Mouse (Mus musculus) embryo, embryonic 11.5 days (tissue): ENCODE results near the gene Dop1b.

ENCODE experiments used
- DNase-seq: peaks from one replicate; pipeline ENCODE4 v3.0.0-alpha.2; 2012; ENCODE audit warnings: low read depth, low spot score

Dop1b gene

GRCm38 (mm10) chr16:93826909-93827308 is 115.2 kb downstream of the Dop1b start:
- DNase-seq, result no peak

DNA sequence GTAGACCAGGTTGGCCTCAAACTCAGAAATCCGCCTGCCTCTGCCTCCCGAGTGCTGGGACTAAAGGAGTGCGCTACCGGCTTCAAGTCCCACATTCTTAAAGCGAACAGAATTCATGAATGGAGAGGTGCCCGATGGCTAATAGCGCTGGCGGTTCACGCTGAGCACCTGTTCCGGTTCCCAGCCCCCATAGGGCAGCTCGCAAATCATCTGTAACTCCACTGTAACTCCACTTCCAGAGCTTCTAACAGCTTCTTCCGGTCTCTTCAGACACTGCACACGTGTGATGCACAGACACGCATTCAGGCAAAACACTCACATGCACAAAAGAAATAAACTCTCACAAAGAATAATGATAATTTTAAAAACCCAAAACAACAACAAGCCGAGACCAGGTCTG is 117.8 kb downstream of the Dop1b start:
- DNase-seq, result no peak

DNA sequence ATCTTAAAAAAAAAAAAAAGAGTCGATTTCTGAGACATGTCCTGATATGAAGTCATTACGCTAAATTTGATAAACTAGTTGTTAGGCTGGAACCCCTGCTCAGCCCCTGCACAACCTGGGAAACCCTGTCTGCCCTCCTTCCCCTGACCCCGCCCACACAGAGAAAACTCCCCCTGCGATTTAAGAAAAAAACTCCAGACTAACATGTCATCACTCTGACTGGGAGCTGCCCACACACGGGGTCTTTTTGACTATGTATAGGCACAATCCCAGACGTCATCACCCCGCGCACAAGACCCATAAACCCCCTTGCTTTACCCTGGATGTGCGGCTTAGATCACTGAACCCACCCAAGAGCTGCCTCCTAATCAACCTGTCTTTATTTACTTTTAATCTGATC is 118.4 kb downstream of the Dop1b start:
- no peak for DNase-seq

- no peak for DNase-seq
Observed at GRCm38 (mm10) chr16:93830916-93831315, 119.2 kb downstream of the Dop1b start.

GRCm38 (mm10) chr16:93831627-93832395 is 120.1 kb downstream of the Dop1b start, which contains the start of gene Morc3:
Gene Morc3, plus strand, starts transcription at chr16:93832121.
- DNase-seq, result peak; percentile 100

- DNase-seq, result no peak
Observed at GRCm38 (mm10) chr16:93832451-93833276, 121.0 kb downstream of the Dop1b start.

DNA sequence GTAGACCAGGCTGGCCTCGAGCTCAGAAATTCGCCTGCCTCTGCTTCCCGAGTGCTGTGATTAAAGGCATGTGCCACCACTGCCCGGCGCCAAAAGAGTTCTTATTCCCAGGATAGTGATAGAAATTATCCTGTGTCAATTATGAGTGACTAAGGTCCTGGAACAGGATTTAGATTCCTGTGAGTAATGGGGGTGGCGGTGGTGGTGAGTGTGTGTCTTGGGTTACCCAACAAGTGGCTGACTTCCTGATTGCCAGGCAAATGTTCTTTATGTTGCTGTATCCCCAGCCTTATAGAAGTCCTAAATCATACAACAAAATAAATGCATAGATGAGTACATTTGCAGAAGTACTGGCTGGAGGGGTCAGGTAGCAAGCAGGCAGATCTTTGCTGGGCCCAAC is 121.8 kb downstream of the Dop1b start:
- no peak for DNase-seq

- no peak for DNase-seq
Observed at GRCm38 (mm10) chr16:93834076-93834475, 122.4 kb downstream of the Dop1b start.

DNA sequence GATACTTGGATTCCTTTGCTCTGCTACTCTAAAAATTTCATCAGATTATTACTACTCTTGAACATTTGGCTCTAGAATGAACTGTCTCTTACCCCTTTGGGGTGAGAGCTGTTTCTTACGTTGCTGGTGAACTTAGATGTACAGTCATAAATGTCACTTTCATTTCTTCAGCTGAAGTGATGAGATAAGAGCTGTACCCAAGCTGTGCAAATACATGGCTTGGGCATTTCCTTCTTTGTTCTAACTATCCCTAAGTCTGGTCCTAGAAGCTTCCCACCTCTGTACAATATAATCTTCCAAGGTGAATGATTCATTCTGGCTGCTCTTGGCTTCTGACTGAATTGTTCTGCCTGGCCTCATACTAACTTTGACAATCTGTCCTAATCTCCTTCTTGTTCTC is 127.3 kb downstream of the Dop1b start:
- DNase-seq, result no peak

GRCm38 (mm10) chr16:93850527-93850926 is 138.8 kb downstream of the Dop1b start:
- no peak for DNase-seq

DNA sequence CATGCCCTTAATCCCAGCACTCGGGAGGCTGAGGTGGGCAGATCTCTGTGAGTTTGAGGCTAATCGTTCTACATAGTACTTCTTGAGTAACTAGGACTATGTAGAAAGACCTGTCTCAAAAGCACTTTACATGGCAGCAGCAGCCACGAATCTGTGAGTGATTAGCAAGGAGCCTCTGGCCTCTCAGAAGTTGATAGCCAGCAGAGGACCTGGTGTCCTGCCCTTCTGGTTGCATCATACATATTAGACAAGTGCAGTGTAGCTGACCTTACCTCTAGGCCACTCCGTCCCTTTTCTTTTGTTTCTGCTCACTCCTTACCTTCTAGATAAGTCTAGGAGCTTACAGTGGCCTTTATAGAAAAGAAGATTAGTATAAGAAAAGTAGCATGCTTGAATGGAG is 148.3 kb downstream of the Dop1b start:
- DNase-seq, result no peak
